Mouse (Mus musculus): ENCODE measurements around the gene Gm20388. TPM values are rescaled to one million over a fixed set of nuclear protein-coding genes. Genes with fewer than 3 reads are reported as not detected.

Gm20388 gene
- polyA plus RNA-seq, 1 experiment from 2014 or later = 3.6 TPM

GRCm38 (mm10) chr8:121446133-121446532, 1535.5 kb downstream of the Gm20388 start:
- H3K36me3 ChIP-seq (replicated peaks) = no peaks in the 10 kb centered on the region
- H3K4me1 ChIP-seq = peaks cover 48% of the 10 kb centered on the region
- WGBS = 64% methylated on average over 12 of the region's 12 CpGs
- no peak for DNase-seq (ENCODE audit: low spot score)
- H3K27me3 ChIP-seq (replicated peaks; ENCODE audit: low read depth, poor library complexity, severe bottlenecking) = peaks cover 16% of the 10 kb centered on the region; the same call in 1 of the 2 replicates
- H3K4me3 ChIP-seq = no peak overlapping the region
- H3K9me3 ChIP-seq = no peaks in the 10 kb centered on the region
- peak overlapping the region; percentile 20; the same call in 1 of the 2 replicates for H3K27ac ChIP-seq (replicated peaks)

DNA sequence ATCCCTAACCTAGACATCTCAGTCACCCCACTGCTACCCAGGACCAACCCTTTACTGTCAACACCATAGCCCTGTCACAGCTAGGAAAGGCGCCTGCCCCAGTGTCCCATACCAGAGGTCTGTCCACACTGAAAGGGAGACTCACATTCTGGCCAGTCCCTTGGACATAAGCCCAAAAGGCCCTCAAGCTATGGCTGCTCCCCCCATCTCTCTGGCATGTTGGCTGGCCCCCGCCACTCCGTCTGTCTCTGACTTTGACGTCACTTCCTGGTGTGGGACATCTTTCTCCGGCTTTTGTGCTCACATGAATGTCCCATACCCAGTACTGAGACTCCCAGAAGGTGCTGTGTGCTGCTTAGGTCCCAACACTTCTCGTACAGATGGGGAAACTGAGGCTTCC, 1536.2 kb downstream of the Gm20388 start:
- DNase-seq (ENCODE audit: low spot score) = no peak
- Histone ChIP-seq H3K27me3 (replicated peaks; ENCODE audit: low read depth, poor library complexity, severe bottlenecking) (peaks cover 20% of the 10 kb centered on the region; the same call in 1 of the 2 replicates), H3K4me1 (peaks cover 47% of the 10 kb centered on the region), H3K27ac (replicated peaks) (0 out of 2 replicates have a peak overlapping the region, but pooled peaks have one; percentile 20), H3K4me3 (no peak overlapping the region), H3K9me3 (no peaks in the 10 kb centered on the region), H3K36me3 (replicated peaks) (no peaks in the 10 kb centered on the region)
- 82% methylated on average over 6 of the region's 6 CpGs for WGBS

DNA sequence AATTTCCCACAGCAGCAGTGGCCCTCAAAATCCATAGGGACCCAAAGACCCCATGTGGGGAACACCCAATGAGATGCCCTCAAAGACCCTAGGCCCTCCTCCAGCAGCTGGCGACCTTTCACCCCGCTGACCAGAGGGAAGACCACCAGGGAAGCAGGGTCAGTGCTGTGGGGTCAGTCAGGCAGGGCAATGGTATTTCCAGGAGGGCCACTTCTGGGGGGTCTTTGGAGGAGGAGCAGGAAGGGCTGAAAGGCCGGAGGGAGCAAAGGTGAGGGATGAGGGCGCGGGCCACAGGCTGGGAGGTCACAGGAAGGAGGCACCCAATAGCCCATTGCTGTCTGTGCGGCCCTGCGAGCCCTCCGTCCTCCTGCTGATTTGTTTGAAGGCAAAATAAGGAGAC, 1539.6 kb downstream of the Gm20388 start:
- peaks cover 40% of the 10 kb centered on the region for H3K4me1 ChIP-seq
- DNase-seq (ENCODE audit: low spot score) = no peak
- no peaks in the 10 kb centered on the region for H3K9me3 ChIP-seq
- no peaks in the 10 kb centered on the region for H3K36me3 ChIP-seq (replicated peaks)
- WGBS = 30% methylated on average over 8 of the region's 8 CpGs
- peaks cover 22% of the 10 kb centered on the region; the same call in 1 of the 2 replicates for H3K27me3 ChIP-seq (replicated peaks; ENCODE audit: low read depth, poor library complexity, severe bottlenecking)
- no peak overlapping the region for H3K4me3 ChIP-seq
- peak overlapping the region; percentile 48; the same call in 1 of the 2 replicates for H3K27ac ChIP-seq (replicated peaks)

- Histone ChIP-seq H3K4me1 (peaks cover 31% of the 10 kb centered on the region), H3K36me3 (replicated peaks) (no peaks in the 10 kb centered on the region), H3K9me3 (no peaks in the 10 kb centered on the region), H3K27ac (replicated peaks) (peak overlapping the region; percentile 51), H3K4me3 (no peak overlapping the region), H3K27me3 (replicated peaks; ENCODE audit: low read depth, poor library complexity, severe bottlenecking) (peaks cover 12% of the 10 kb centered on the region; the same call in 1 of the 2 replicates)
- no peak for DNase-seq (ENCODE audit: low spot score)
- 77% methylated on average over 16 of the region's 16 CpGs for WGBS
Measured at GRCm38 (mm10) chr8:121451404-121452076, 1540.9 kb downstream of the Gm20388 start.

DNA sequence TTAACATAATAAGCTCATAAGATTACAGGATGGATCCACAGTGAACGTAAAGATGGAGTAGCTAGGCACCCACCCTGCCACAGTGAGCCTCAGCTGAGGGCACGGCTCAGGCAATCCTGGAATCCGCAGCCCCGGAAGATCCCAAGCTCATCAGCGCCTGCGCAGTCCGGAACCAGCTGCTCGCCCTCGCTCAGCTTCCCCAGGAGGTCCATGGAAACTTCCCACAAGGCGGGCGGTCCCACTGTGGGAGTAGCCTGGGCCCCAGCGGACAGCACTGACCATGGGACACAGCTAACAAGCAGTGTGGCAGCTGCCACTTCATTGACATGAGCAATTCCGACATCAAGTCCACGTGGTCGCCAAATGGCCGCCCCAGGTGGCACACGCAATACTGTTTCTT, 1544.1 kb downstream of the Gm20388 start:
- no peak overlapping the region for H3K4me3 ChIP-seq
- H3K36me3 ChIP-seq (replicated peaks) = no peaks in the 10 kb centered on the region
- no peak overlapping the region for H3K27ac ChIP-seq (replicated peaks)
- no peak for DNase-seq (ENCODE audit: low spot score)
- no peaks in the 10 kb centered on the region for H3K9me3 ChIP-seq
- peaks cover 33% of the 10 kb centered on the region for H3K4me1 ChIP-seq
- 90% methylated on average over 17 of the region's 17 CpGs for WGBS
- 0 out of 2 replicates have a peak, but pooled peaks cover 11% of the 10 kb centered on the region for H3K27me3 ChIP-seq (replicated peaks; ENCODE audit: low read depth, poor library complexity, severe bottlenecking)

- WGBS = 52% methylated on average over 3 of the region's 3 CpGs
- DNase-seq (ENCODE audit: low spot score) = no peak
- H3K27ac ChIP-seq (replicated peaks) = peak overlapping the region; percentile 26; the same call in 1 of the 2 replicates
Measured at GRCm38 (mm10) chr8:121461192-121461591, 1550.6 kb downstream of the Gm20388 start.

GRCm38 (mm10) chr8:121462092-121462491, 1551.5 kb downstream of the Gm20388 start:
- H3K4me3 ChIP-seq = no peak overlapping the region
- no peaks in the 10 kb centered on the region for H3K27me3 ChIP-seq (replicated peaks; ENCODE audit: low read depth, poor library complexity, severe bottlenecking)
- H3K4me1 ChIP-seq = peaks cover 33% of the 10 kb centered on the region
- no peaks in the 10 kb centered on the region for H3K36me3 ChIP-seq (replicated peaks)
- no peak overlapping the region for H3K27ac ChIP-seq (replicated peaks)
- no peak for DNase-seq (ENCODE audit: low spot score)
- WGBS = 75% methylated on average over 3 of the region's 3 CpGs
- H3K9me3 ChIP-seq = no peaks in the 10 kb centered on the region

More at GRCm38 (mm10) chr8:121461192-121461591, 1550.6 kb downstream of the Gm20388 start:
- Histone ChIP-seq H3K4me3 (no peak overlapping the region), H3K36me3 (replicated peaks) (no peaks in the 10 kb centered on the region), H3K9me3 (no peaks in the 10 kb centered on the region), H3K4me1 (peaks cover 33% of the 10 kb centered on the region), H3K27me3 (replicated peaks; ENCODE audit: low read depth, poor library complexity, severe bottlenecking) (no peaks in the 10 kb centered on the region)

DNA sequence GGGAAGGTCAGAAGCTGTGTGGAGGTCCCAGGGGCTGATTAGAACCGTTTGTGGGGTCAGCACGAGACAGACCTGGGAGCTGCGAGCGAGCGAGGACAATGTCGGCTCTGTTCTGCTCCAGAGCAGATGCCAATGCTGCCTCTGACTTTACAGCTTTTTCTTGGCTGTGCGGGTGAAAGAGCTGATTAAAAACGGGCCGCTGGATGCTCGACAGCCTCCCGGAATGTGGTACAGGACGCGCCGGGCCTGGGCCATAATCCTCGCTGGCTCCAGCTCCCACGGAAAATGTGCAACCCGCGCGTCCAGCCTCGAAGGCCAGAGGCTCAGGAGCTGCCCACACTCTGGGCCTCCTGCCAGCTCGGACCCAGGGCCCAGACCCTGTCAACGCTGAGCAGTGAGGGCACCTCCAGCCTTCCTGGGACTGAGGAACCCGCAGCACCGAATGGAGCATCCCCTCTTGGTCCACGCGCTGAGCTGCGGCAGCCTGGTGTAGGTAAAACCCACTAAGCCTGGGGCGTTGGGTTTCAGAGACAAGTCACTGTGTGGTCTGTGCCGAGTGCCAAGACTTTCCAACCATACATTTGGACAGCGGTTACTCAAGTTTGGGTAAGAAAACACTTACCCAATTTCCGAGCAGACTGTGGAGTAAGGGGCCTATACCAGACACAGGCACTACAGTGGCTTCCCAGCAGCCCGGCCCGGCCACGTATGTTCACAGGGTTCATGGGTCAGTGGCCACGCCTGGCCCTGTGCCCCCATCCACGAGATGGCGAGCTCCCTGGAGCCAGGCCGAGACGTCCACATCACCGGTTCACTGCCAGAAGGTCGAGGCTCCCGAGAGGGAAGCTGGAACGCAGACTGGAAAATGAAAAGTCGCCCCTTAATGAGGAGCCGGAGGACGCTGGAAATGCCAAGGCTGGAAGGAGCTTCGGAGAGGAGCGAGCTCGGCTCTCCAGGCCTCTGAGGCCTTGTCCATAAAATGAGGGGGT, 1557.7 kb downstream of the Gm20388 start:
- DNase-seq (ENCODE audit: low spot score) = peak; percentile 68
- Histone ChIP-seq H3K36me3 (replicated peaks) (no peaks in the 10 kb centered on the region), H3K4me1 (peaks cover 34% of the 10 kb centered on the region), H3K4me3 (peak overlapping the region; percentile 14; the same call in 1 of the 2 replicates), H3K27me3 (replicated peaks; ENCODE audit: low read depth, poor library complexity, severe bottlenecking) (no peaks in the 10 kb centered on the region), H3K27ac (replicated peaks) (peak overlapping the region; percentile 87), H3K9me3 (no peaks in the 10 kb centered on the region)
- WGBS = 50% methylated on average over 49 of the region's 49 CpGs

- H3K27ac ChIP-seq (replicated peaks) = peak overlapping the region; percentile 30
- no peaks in the 10 kb centered on the region for H3K9me3 ChIP-seq
- H3K36me3 ChIP-seq (replicated peaks) = no peaks in the 10 kb centered on the region
- peak overlapping the region; percentile 48 for H3K4me3 ChIP-seq
- DNase-seq (ENCODE audit: low spot score) = peak; percentile 54
- H3K27me3 ChIP-seq (replicated peaks; ENCODE audit: low read depth, poor library complexity, severe bottlenecking) = peaks cover 35% of the 10 kb centered on the region
- 12% methylated on average over 25 of the region's 25 CpGs for WGBS
- peaks cover 44% of the 10 kb centered on the region for H3K4me1 ChIP-seq
Measured at GRCm38 (mm10) chr8:121474161-121474897, 1563.7 kb downstream of the Gm20388 start.

- DNase-seq (ENCODE audit: low spot score) = no peak
- no peaks in the 10 kb centered on the region for H3K9me3 ChIP-seq
- 3% methylated on average over 18 of the region's 18 CpGs for WGBS
- H3K27me3 ChIP-seq (replicated peaks; ENCODE audit: low read depth, poor library complexity, severe bottlenecking) = peaks cover 41% of the 10 kb centered on the region
- peak overlapping the region; percentile 48 for H3K4me3 ChIP-seq
- peaks cover 49% of the 10 kb centered on the region for H3K4me1 ChIP-seq
- H3K27ac ChIP-seq (replicated peaks) = no peak overlapping the region
- H3K36me3 ChIP-seq (replicated peaks) = no peaks in the 10 kb centered on the region
Measured at GRCm38 (mm10) chr8:121474898-121475284, 1564.2 kb downstream of the Gm20388 start.

GRCm38 (mm10) chr8:121477851-121478547, 1567.4 kb downstream of the Gm20388 start:
- WGBS = 53% methylated on average over 20 of the region's 20 CpGs
- Histone ChIP-seq H3K4me1 (peaks cover 68% of the 10 kb centered on the region), H3K27me3 (replicated peaks; ENCODE audit: low read depth, poor library complexity, severe bottlenecking) (peaks cover 44% of the 10 kb centered on the region)

More at GRCm38 (mm10) chr8:121477851-121478547, 1567.4 kb downstream of the Gm20388 start:
- DNase-seq (ENCODE audit: low spot score) = peak; percentile 66
- Histone ChIP-seq H3K36me3 (replicated peaks) (no peaks in the 10 kb centered on the region), H3K4me3 (no peak overlapping the region), H3K27ac (replicated peaks) (peak overlapping the region; percentile 84), H3K9me3 (no peaks in the 10 kb centered on the region)

All from embryonic facial prominence, embryonic 10.5 days (tissue).